Mouse (Mus musculus): ENCODE measurements around the gene Ret. TPM values are rescaled to one million over a fixed set of nuclear protein-coding genes. Genes with fewer than 3 reads are reported as not detected.

Gene Ret
- total RNA-seq, 2 experiments from 2014 or later = 6.5 to 9.5 TPM

Other genes starting within 250 kb of the Ret start
- gene Rasgef1a, start 186.3 kb downstream of the Ret start, total RNA-seq (2021) = under 1 TPM; 0.29 to 0.33 TPM
- gene Csgalnact2, start 58.6 kb downstream of the Ret start, total RNA-seq (2021) = 10 to 100 TPM; 25.3 to 26.7 TPM
- gene Bms1, start 221.8 kb upstream of the Ret start, total RNA-seq (2021) = 10 to 100 TPM; 21.7 to 24.0 TPM

Measured in gastrocnemius, postnatal 25 days (tissue).